Mouse (Mus musculus) myocyte (in vitro differentiated cells): ENCODE results near the gene Gstm7.

Experiments used
- CEBPB ChIP-seq: IDR thresholded peaks from 2 replicates; pipeline ENCODE4 v1.6.1; 2011; ENCODE audit warnings: mild to moderate bottlenecking, moderate library complexity; ENCODE audit not compliant: poor library complexity, insufficient read depth, severe bottlenecking
- MAX ChIP-seq: IDR thresholded peaks from one replicate; pipeline ENCODE4 v1.6.1; 2011; ENCODE audit warnings: low read depth, mild to moderate bottlenecking, control low read depth
- MYOD1 ChIP-seq, 3 experiments: IDR thresholded peaks; one replicate each; pipeline ENCODE4 v1.6.1; 2011; ENCODE audit warnings: control low read depth in 2 of 3, low read depth in 2 of 3, mild to moderate bottlenecking in 2 of 3, moderate library complexity in 1 of 3; ENCODE audit not compliant: insufficient read length in 2 of 3, control insufficient read depth in 1 of 3
- POLR2A ChIP-seq: IDR thresholded peaks from one replicate; pipeline ENCODE4 v1.6.1; 2011; ENCODE audit warnings: low read depth, mild to moderate bottlenecking, control low read depth, moderate library complexity; ENCODE audit not compliant: insufficient read length
- POLR2AphosphoS2 ChIP-seq: IDR thresholded peaks from one replicate; pipeline ENCODE4 v1.6.1; 2011; ENCODE audit warnings: low read depth, control low read depth; ENCODE audit not compliant: insufficient read length
- TCF12 ChIP-seq: IDR thresholded peaks from one replicate; pipeline ENCODE4 v1.6.1; 2011; ENCODE audit warnings: mild to moderate bottlenecking, control low read depth; ENCODE audit not compliant: poor library complexity, insufficient read depth, severe bottlenecking
- TCF3 ChIP-seq: IDR thresholded peaks from one replicate; pipeline ENCODE4 v1.6.1; 2011; ENCODE audit warnings: low read depth, control low read depth; ENCODE audit not compliant: insufficient read length

DNA sequence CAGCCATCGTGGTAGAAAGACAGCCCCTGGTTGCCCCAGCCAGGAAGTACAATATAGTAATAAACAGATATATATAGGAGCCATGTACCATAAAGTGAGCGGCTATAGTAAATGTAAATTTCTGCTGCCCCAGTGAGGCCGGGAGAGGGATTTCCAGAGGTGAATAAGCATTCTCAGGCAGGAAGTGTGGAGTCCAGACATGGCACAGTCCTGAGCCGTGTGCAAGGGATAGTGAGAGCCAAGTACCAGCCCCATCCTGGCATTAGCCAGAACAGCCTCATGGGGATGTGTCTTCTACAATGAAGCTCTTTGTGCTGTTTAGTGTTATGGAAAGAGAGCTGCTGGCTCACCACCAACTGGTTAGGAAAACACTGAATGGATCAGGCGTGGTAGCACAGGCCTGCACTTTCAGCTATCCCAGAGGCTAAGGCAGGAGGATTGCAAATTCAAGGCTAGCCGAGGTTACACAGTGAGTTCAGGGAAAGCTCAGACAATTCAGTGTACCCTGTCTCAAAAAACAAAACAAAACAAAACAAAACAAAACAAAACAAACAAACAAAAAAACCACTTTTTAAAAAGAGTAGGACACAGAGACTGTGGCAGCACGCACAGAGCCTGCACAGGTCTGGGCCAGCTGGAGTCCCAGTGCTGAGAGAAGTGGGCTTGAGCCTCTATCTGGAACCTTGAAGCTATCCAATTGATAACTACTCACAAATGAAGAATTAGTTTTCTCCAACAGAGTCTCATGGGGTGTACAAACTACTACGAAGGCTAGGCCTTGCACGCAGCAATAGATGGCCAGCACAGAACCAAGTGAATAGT lies 43.7 kb downstream of the Gstm7 start:
- TF ChIP-seq CEBPB (no peak), POLR2A (no peak), MYOD1 (IDR thresholded peaks at IDR 0.05; ENCODE audit: control insufficient read depth in 1 of 3, insufficient read length in 2 of 3, low read depth in 2 of 3) (no peak), TCF3 (no peak), TCF12 (no peak), POLR2AphosphoS2 (no peak), MAX (no peak)
